Mouse (Mus musculus) lung, postnatal 25 days (tissue): ENCODE measurements around the gene Wdr86.
A peak's percentile ranks its signal among the peaks of the same experiment; 100 is the strongest.

Experiments used
- DNase-seq: peaks from one replicate; pipeline ENCODE4 v3.0.0; 2022; ENCODE audit warnings: low spot score

Gene Wdr86

GRCm38 (mm10) chr5:24684578-24685365, 45.8 kb downstream of the Wdr86 start:
- DNase-seq = peak; percentile 38

GRCm38 (mm10) chr5:24681436-24681835, 49.1 kb downstream of the Wdr86 start:
- DNase-seq = no peak

GRCm38 (mm10) chr5:24674238-24674637, 56.3 kb downstream of the Wdr86 start:
- peak; percentile 83 for DNase-seq
